Mouse (Mus musculus): ENCODE data around the gene Defb43.

- no peak for TF ChIP-seq POLR2A (IDR thresholded peaks at IDR 0.05; ENCODE audit: low read depth, low read length)
- 0 out of 2 replicates have a peak, but pooled peaks have one; percentile 5 for TF ChIP-seq CTCF (IDR thresholded peaks at IDR 0.05; ENCODE audit: borderline replicate concordance, insufficient read depth, low read length)
These were observed 43.2 kb downstream of the Defb43 start for GRCm38 (mm10) chr14:63054729-63055128.
